Mouse (Mus musculus): ENCODE data around the gene Bcl11a. TPM values are rescaled to one million over a fixed set of nuclear protein-coding genes. Genes with fewer than 3 reads are reported as not detected.

Gene Bcl11a
- polyA plus RNA-seq, 1 experiment: 10.4 TPM

GRCm38 (mm10) chr11:24214509-24215134 is 136.8 kb downstream of the Bcl11a start:
- TF ChIP-seq POLR2A (IDR thresholded peaks at IDR 0.05; ENCODE audit: borderline replicate concordance, insufficient read depth, low read length) (no peak), CTCF (IDR thresholded peaks at IDR 0.05; ENCODE audit: borderline replicate concordance, insufficient read depth, low read depth, low read length) (no peak)
- H3K27me3 ChIP-seq (ENCODE audit: control insufficient read depth, insufficient read depth, low read length): no peaks in the 10 kb centered on the region
- DNase-seq: no peak
- no peak overlapping the region for H3K4me3 ChIP-seq (replicated peaks; ENCODE audit: insufficient read depth, low read depth, low read length)
- 86% methylated on average over 3 of the region's 3 CpGs for WGBS
- H3K27ac ChIP-seq (ENCODE audit: insufficient read depth, low read length): no peak overlapping the region
- no peaks in the 10 kb centered on the region for H3K4me1 ChIP-seq (ENCODE audit: control insufficient read depth, insufficient read depth, low read length)

GRCm38 (mm10) chr11:24217741-24218333 is 140.0 kb downstream of the Bcl11a start:
- TF ChIP-seq POLR2A (IDR thresholded peaks at IDR 0.05; ENCODE audit: borderline replicate concordance, insufficient read depth, low read length) (no peak), CTCF (IDR thresholded peaks at IDR 0.05; ENCODE audit: borderline replicate concordance, insufficient read depth, low read depth, low read length) (no peak)
- Histone ChIP-seq H3K27me3 (ENCODE audit: control insufficient read depth, insufficient read depth, low read length) (no peaks in the 10 kb centered on the region), H3K27ac (ENCODE audit: insufficient read depth, low read length) (no peak overlapping the region)

GRCm38 (mm10) chr11:24221601-24222307 is 143.9 kb downstream of the Bcl11a start:
- Histone ChIP-seq H3K27ac (ENCODE audit: insufficient read depth, low read length) (no peak overlapping the region), H3K4me3 (replicated peaks; ENCODE audit: insufficient read depth, low read depth, low read length) (no peak overlapping the region), H3K27me3 (ENCODE audit: control insufficient read depth, insufficient read depth, low read length) (no peaks in the 10 kb centered on the region), H3K4me1 (ENCODE audit: control insufficient read depth, insufficient read depth, low read length) (peaks cover 4% of the 10 kb centered on the region; the same call in 1 of the 2 replicates)
- DNase-seq: peak; percentile 11 to 44
- TF ChIP-seq CTCF (IDR thresholded peaks at IDR 0.05; ENCODE audit: borderline replicate concordance, insufficient read depth, low read depth, low read length) (no peak), POLR2A (IDR thresholded peaks at IDR 0.05; ENCODE audit: borderline replicate concordance, insufficient read depth, low read length) (no peak)
- 37% methylated on average over 4 of the region's 4 CpGs for whole genome bisulfite sequencing

More at GRCm38 (mm10) chr11:24217741-24218333, 140.0 kb downstream of the Bcl11a start:
- 90% methylated on average over 6 of the region's 6 CpGs for WGBS
- DNase-seq: no peak
- Histone ChIP-seq H3K4me3 (replicated peaks; ENCODE audit: insufficient read depth, low read depth, low read length) (no peak overlapping the region), H3K4me1 (ENCODE audit: control insufficient read depth, insufficient read depth, low read length) (peaks cover 4% of the 10 kb centered on the region; the same call in 1 of the 2 replicates)

Other genes starting within 250 kb of the Bcl11a start
- 10.5 and 11.3 TPM in 2 replicates for gene Papolg, start 182.8 kb upstream of the Bcl11a start, polyA plus RNA-seq (2012; rRNA removed)
- gene A830031A19Rik, start 3.0 kb upstream of the Bcl11a start, polyA plus RNA-seq (2012; rRNA removed): 0.21 TPM in 1 of 2 replicates, not detected in the other

All from cerebellum, adult 2 months (tissue).